Mouse (Mus musculus): ENCODE data around the gene Lnpk. TPM values are rescaled to one million over a fixed set of nuclear protein-coding genes. Genes with fewer than 3 reads are reported as not detected.
A peak's percentile ranks its signal among the peaks of the same experiment; 100 is the strongest.

The Lnpk gene
- polyA plus RNA-seq, 1 experiment from 2014 or later, result 28.0 TPM

GRCm38 (mm10) chr2:74578146-74578842 lies 941 bp downstream of the Lnpk start:
- Histone ChIP-seq H3K9ac (peak overlapping the region; percentile 99), H3K4me3 (peak overlapping the region; percentile 100), H3K4me2 (peak overlapping the region; percentile 96), H3K4me1 (replicated peaks) (peaks cover 11% of the 10 kb centered on the region), H3K27me3 (replicated peaks) (no peaks in the 10 kb centered on the region), H3K9me3 (replicated peaks) (no peaks in the 10 kb centered on the region), H3K27ac (ENCODE audit: poor library complexity, severe bottlenecking) (peak overlapping the region; percentile 94), H3K36me3 (no peaks in the 10 kb centered on the region)
- under 1% methylated on average over 55 of the region's 55 CpGs for WGBS
- ATAC-seq (ENCODE audit: insufficient number of reproducible peaks, low FRiP score), result peak; percentile 73

- Histone ChIP-seq H3K9me3 (replicated peaks) (no peaks in the 10 kb centered on the region), H3K4me2 (no peak overlapping the region), H3K9ac (no peak overlapping the region), H3K27me3 (replicated peaks) (no peaks in the 10 kb centered on the region), H3K36me3 (peaks cover 12% of the 10 kb centered on the region), H3K4me3 (no peak overlapping the region), H3K4me1 (replicated peaks) (no peaks in the 10 kb centered on the region), H3K27ac (ENCODE audit: poor library complexity, severe bottlenecking) (no peak overlapping the region)
- WGBS, result 71% methylated on average over 4 of the region's 4 CpGs
- ATAC-seq (ENCODE audit: insufficient number of reproducible peaks, low FRiP score), result no peak
These were observed 8.8 kb downstream of the Lnpk start for GRCm38 (mm10) chr2:74570390-74570789.

- no peak overlapping the region for H3K4me2 ChIP-seq
- H3K4me3 ChIP-seq, result no peak overlapping the region
- WGBS, result 16% methylated on average over 2 of the region's 2 CpGs
- no peak for ATAC-seq (ENCODE audit: insufficient number of reproducible peaks, low FRiP score)
- peaks cover 9% of the 10 kb centered on the region for H3K4me1 ChIP-seq (replicated peaks)
- H3K27me3 ChIP-seq (replicated peaks), result no peaks in the 10 kb centered on the region
- no peak overlapping the region for H3K27ac ChIP-seq (ENCODE audit: poor library complexity, severe bottlenecking)
- no peaks in the 10 kb centered on the region for H3K9me3 ChIP-seq (replicated peaks)
- peaks cover 17% of the 10 kb centered on the region; the same call in 1 of the 2 replicates for H3K36me3 ChIP-seq
- H3K9ac ChIP-seq, result no peak overlapping the region
These were observed 19.4 kb downstream of the Lnpk start for GRCm38 (mm10) chr2:74559822-74560221.

GRCm38 (mm10) chr2:74559092-74559491 lies 20.1 kb downstream of the Lnpk start:
- Histone ChIP-seq H3K4me2 (no peak overlapping the region), H3K9me3 (replicated peaks) (no peaks in the 10 kb centered on the region), H3K36me3 (peaks cover 17% of the 10 kb centered on the region; the same call in 1 of the 2 replicates), H3K4me1 (replicated peaks) (peaks cover 9% of the 10 kb centered on the region), H3K27me3 (replicated peaks) (no peaks in the 10 kb centered on the region), H3K9ac (no peak overlapping the region), H3K4me3 (no peak overlapping the region), H3K27ac (ENCODE audit: poor library complexity, severe bottlenecking) (no peak overlapping the region)
- no peak for ATAC-seq (ENCODE audit: insufficient number of reproducible peaks, low FRiP score)
- WGBS, result 67% methylated on average over 2 of the region's 2 CpGs

- WGBS, result 53% methylated on average over 2 of the region's 2 CpGs
- H3K27ac ChIP-seq (ENCODE audit: poor library complexity, severe bottlenecking), result no peak overlapping the region
- H3K4me1 ChIP-seq (replicated peaks), result peaks cover 9% of the 10 kb centered on the region
- no peak overlapping the region for H3K9ac ChIP-seq
- no peak for ATAC-seq (ENCODE audit: insufficient number of reproducible peaks, low FRiP score)
- no peak overlapping the region for H3K4me3 ChIP-seq
- H3K9me3 ChIP-seq (replicated peaks), result no peaks in the 10 kb centered on the region
- H3K36me3 ChIP-seq, result peaks cover 26% of the 10 kb centered on the region
- H3K4me2 ChIP-seq, result no peak overlapping the region
- no peaks in the 10 kb centered on the region for H3K27me3 ChIP-seq (replicated peaks)
These were observed 21.8 kb downstream of the Lnpk start for GRCm38 (mm10) chr2:74557451-74557850.

- H3K9me3 ChIP-seq (replicated peaks), result no peaks in the 10 kb centered on the region
- no peak overlapping the region for H3K4me2 ChIP-seq
- no peak overlapping the region for H3K9ac ChIP-seq
- peaks cover 20% of the 10 kb centered on the region for H3K36me3 ChIP-seq
- H3K27ac ChIP-seq (ENCODE audit: poor library complexity, severe bottlenecking), result no peak overlapping the region
- no peaks in the 10 kb centered on the region for H3K27me3 ChIP-seq (replicated peaks)
- ATAC-seq (ENCODE audit: insufficient number of reproducible peaks, low FRiP score), result no peak
- no peaks in the 10 kb centered on the region for H3K4me1 ChIP-seq (replicated peaks)
- H3K4me3 ChIP-seq, result no peak overlapping the region
These were observed 27.3 kb downstream of the Lnpk start for GRCm38 (mm10) chr2:74551929-74552328.

- ATAC-seq (ENCODE audit: insufficient number of reproducible peaks, low FRiP score), result no peak
- Histone ChIP-seq H3K36me3 (peaks cover 15% of the 10 kb centered on the region), H3K4me3 (no peak overlapping the region), H3K27me3 (replicated peaks) (no peaks in the 10 kb centered on the region), H3K27ac (ENCODE audit: poor library complexity, severe bottlenecking) (no peak overlapping the region), H3K9ac (no peak overlapping the region), H3K4me2 (no peak overlapping the region), H3K9me3 (replicated peaks) (no peaks in the 10 kb centered on the region), H3K4me1 (replicated peaks) (no peaks in the 10 kb centered on the region)
- WGBS, result 78% methylated on average over 2 of the region's 2 CpGs
These were observed 30.9 kb downstream of the Lnpk start for GRCm38 (mm10) chr2:74548306-74548705.

- no peak for ATAC-seq (ENCODE audit: insufficient number of reproducible peaks, low FRiP score)
- H3K27ac ChIP-seq (ENCODE audit: poor library complexity, severe bottlenecking), result no peak overlapping the region
- 90% methylated on average over 5 of the region's 5 CpGs for WGBS
These were observed 70.9 kb downstream of the Lnpk start for GRCm38 (mm10) chr2:74508302-74508701.

GRCm38 (mm10) chr2:74506439-74506838 lies 72.8 kb downstream of the Lnpk start:
- H3K27me3 ChIP-seq (replicated peaks), result no peaks in the 10 kb centered on the region
- no peak overlapping the region for H3K4me2 ChIP-seq
- no peak overlapping the region for H3K4me3 ChIP-seq
- no peak overlapping the region for H3K27ac ChIP-seq (ENCODE audit: poor library complexity, severe bottlenecking)
- 36% methylated on average over 8 of the region's 8 CpGs for WGBS
- H3K9me3 ChIP-seq (replicated peaks), result no peaks in the 10 kb centered on the region
- H3K4me1 ChIP-seq (replicated peaks), result no peaks in the 10 kb centered on the region
- ATAC-seq (ENCODE audit: insufficient number of reproducible peaks, low FRiP score), result no peak
- H3K36me3 ChIP-seq, result no peaks in the 10 kb centered on the region
- H3K9ac ChIP-seq, result no peak overlapping the region

More at GRCm38 (mm10) chr2:74508302-74508701, 70.9 kb downstream of the Lnpk start:
- Histone ChIP-seq H3K27me3 (replicated peaks) (no peaks in the 10 kb centered on the region), H3K4me3 (no peak overlapping the region), H3K4me1 (replicated peaks) (no peaks in the 10 kb centered on the region), H3K9me3 (replicated peaks) (no peaks in the 10 kb centered on the region), H3K4me2 (no peak overlapping the region), H3K9ac (no peak overlapping the region), H3K36me3 (no peaks in the 10 kb centered on the region)

GRCm38 (mm10) chr2:74500307-74500706 lies 78.9 kb downstream of the Lnpk start:
- no peak overlapping the region for H3K4me3 ChIP-seq
- H3K27me3 ChIP-seq (replicated peaks), result no peaks in the 10 kb centered on the region
- no peak for ATAC-seq (ENCODE audit: insufficient number of reproducible peaks, low FRiP score)
- 82% methylated on average over 2 of the region's 2 CpGs for WGBS
- no peaks in the 10 kb centered on the region for H3K36me3 ChIP-seq
- H3K27ac ChIP-seq (ENCODE audit: poor library complexity, severe bottlenecking), result no peak overlapping the region
- H3K4me1 ChIP-seq (replicated peaks), result no peaks in the 10 kb centered on the region
- no peak overlapping the region for H3K9ac ChIP-seq
- no peak overlapping the region for H3K4me2 ChIP-seq
- no peaks in the 10 kb centered on the region for H3K9me3 ChIP-seq (replicated peaks)

GRCm38 (mm10) chr2:74497851-74498250 lies 81.4 kb downstream of the Lnpk start:
- H3K4me3 ChIP-seq, result no peak overlapping the region
- 88% methylated on average over 5 of the region's 5 CpGs for WGBS

GRCm38 (mm10) chr2:74491426-74491825 lies 87.8 kb downstream of the Lnpk start:
- 68% methylated on average over 13 of the region's 13 CpGs for WGBS
- no peak overlapping the region for H3K4me3 ChIP-seq
- no peak overlapping the region for H3K4me2 ChIP-seq
- H3K36me3 ChIP-seq, result no peaks in the 10 kb centered on the region
- no peaks in the 10 kb centered on the region for H3K9me3 ChIP-seq (replicated peaks)
- no peaks in the 10 kb centered on the region for H3K27me3 ChIP-seq (replicated peaks)
- H3K9ac ChIP-seq, result no peak overlapping the region
- no peak for ATAC-seq (ENCODE audit: insufficient number of reproducible peaks, low FRiP score)
- H3K27ac ChIP-seq (ENCODE audit: poor library complexity, severe bottlenecking), result no peak overlapping the region
- no peaks in the 10 kb centered on the region for H3K4me1 ChIP-seq (replicated peaks)

More at GRCm38 (mm10) chr2:74497851-74498250, 81.4 kb downstream of the Lnpk start:
- no peak overlapping the region for H3K27ac ChIP-seq (ENCODE audit: poor library complexity, severe bottlenecking)
- H3K36me3 ChIP-seq, result no peaks in the 10 kb centered on the region
- no peaks in the 10 kb centered on the region for H3K27me3 ChIP-seq (replicated peaks)
- no peak for ATAC-seq (ENCODE audit: insufficient number of reproducible peaks, low FRiP score)
- no peaks in the 10 kb centered on the region for H3K4me1 ChIP-seq (replicated peaks)
- no peaks in the 10 kb centered on the region for H3K9me3 ChIP-seq (replicated peaks)
- no peak overlapping the region for H3K4me2 ChIP-seq
- no peak overlapping the region for H3K9ac ChIP-seq
